Mouse (Mus musculus): ENCODE measurements at regions not wholly inside any gene's neighbourhood (a gene's known extent, or its start where the extent isn't known, plus 50 kb on each side); places are given as distances from the start of the nearest gene placed in this dataset.

DNA sequence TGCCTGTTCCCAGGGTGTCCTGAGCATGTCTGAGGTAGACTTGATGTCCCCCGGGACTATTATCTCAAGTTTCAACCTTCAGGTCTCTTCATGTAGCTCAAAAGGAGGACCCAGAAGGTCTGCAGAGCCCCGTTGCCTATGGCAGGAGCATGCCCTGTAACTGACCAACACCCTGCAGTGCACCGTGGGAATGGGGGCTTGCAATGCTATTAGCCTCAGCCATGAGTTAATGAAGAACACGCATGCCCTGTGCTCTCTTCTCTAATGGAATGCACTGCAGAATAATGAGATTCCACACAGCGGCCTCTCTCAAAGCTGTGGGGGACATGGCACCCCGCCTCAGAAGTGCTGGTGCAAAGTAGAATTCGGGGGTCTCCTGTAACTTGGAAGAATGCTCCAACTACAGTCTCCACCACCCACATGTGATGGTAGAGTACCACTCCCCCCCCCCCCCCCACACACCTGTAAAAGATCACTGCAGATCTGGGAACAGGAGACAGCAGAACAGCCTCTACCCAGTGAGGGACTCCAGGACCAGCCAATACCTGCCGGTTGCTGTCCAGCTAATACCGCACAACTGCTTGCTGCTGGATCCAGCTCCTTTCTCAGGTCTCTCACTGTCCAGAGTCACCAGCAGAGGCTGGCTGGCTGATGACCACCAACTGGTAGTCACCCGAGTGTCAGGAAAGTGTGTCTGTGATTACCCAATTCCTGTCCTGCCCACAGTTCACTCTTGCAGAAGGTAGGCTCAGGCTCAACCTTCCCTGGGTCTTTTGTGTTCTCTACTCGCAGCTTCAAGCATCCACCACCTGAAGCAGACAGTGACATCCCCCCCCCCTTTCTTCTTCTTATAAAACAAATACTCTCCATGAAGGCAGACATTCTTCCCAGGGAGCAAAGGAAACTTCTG lies 255.4 kb upstream of the Dio3 start:
- Histone ChIP-seq H3K27ac (ENCODE audit: insufficient read depth, low read depth) (no peak overlapping the region), H3K4me2 (ENCODE audit: insufficient read depth, low read depth, poor library complexity, severe bottlenecking) (no peak overlapping the region)
- in situ Hi-C loops (cut with MboI; ENCODE audit: low pct_ligation_motif_present, low pct_unique_long_range_greater_than_20kb, low sequenced_read_pairs): no loop called here

GRCm38 (mm10) chr12:110024295-110024694 lies 254.6 kb upstream of the Dio3 start:
- TF ChIP-seq MYC (IDR thresholded peaks at IDR 0.05; ENCODE audit: low read depth, low read length): no peak
- Histone ChIP-seq H3K27me3 (replicated peaks) (no peaks in the 10 kb centered on the region), H3K27ac (ENCODE audit: insufficient read depth, low read depth) (no peak overlapping the region), H3K36me3 (replicated peaks in 1 of 2; ENCODE audit: control insufficient read depth in 1 of 2, insufficient read depth in 1 of 2, low read length in 1 of 2) (no peaks in the 10 kb centered on the region), H3K4me3 (replicated peaks in 1 of 3; ENCODE audit: low read depth in 2 of 3, low read length in 2 of 3, poor library complexity in 1 of 3) (no peak overlapping the region), H3K9me3 (replicated peaks; ENCODE audit: low read length) (peaks cover 91% of the 10 kb centered on the region), H3K9ac (ENCODE audit: insufficient read depth, low read depth) (no peak overlapping the region), H3K79me2 (replicated peaks; ENCODE audit: control insufficient read depth, extremely low read depth, insufficient read depth, poor library complexity, severe bottlenecking) (no peaks in the 10 kb centered on the region), H3K4me2 (ENCODE audit: insufficient read depth, low read depth, poor library complexity, severe bottlenecking) (no peak overlapping the region), H3K4me1 (ENCODE audit: control insufficient read depth in 1 of 2, insufficient read depth in 2 of 2) (no peaks in the 10 kb centered on the region)
- dilution Hi-C loops (cut with MboI; ENCODE audit: extremely low pct_ligation_motif_present, extremely low pct_unique_long_range_greater_than_20kb, low sequenced_read_pairs): no loop called here
- no peak for DNase-seq (ENCODE audit: extremely low read depth)
- in situ Hi-C loops (cut with MboI; ENCODE audit: low pct_ligation_motif_present, low pct_unique_long_range_greater_than_20kb, low sequenced_read_pairs): no loop called here

More for the DNA sequence above, 255.4 kb upstream of the Dio3 start:
- Histone ChIP-seq H3K4me1 (ENCODE audit: control insufficient read depth in 1 of 2, insufficient read depth in 2 of 2) (no peaks in the 10 kb centered on the region), H3K36me3 (replicated peaks in 1 of 2; ENCODE audit: control insufficient read depth in 1 of 2, insufficient read depth in 1 of 2, low read length in 1 of 2) (no peaks in the 10 kb centered on the region), H3K9me3 (replicated peaks; ENCODE audit: low read length) (peaks cover 89% of the 10 kb centered on the region), H3K9ac (ENCODE audit: insufficient read depth, low read depth) (no peak overlapping the region), H3K4me3 (replicated peaks in 1 of 3; ENCODE audit: low read depth in 2 of 3, low read length in 2 of 3, poor library complexity in 1 of 3) (no peak overlapping the region), H3K79me2 (replicated peaks; ENCODE audit: control insufficient read depth, extremely low read depth, insufficient read depth, poor library complexity, severe bottlenecking) (no peaks in the 10 kb centered on the region), H3K27me3 (replicated peaks) (no peaks in the 10 kb centered on the region)
- dilution Hi-C loops (cut with MboI; ENCODE audit: extremely low pct_ligation_motif_present, extremely low pct_unique_long_range_greater_than_20kb, low sequenced_read_pairs): no loop called here
- TF ChIP-seq NRF1 (IDR thresholded peaks at IDR 0.05; ENCODE audit: low read depth, low read length) (no peak), JUN (IDR thresholded peaks at IDR 0.05; ENCODE audit: insufficient read depth, low read depth, low read length) (no peak), USF2 (conservative IDR thresholded peaks at IDR 0.05; ENCODE audit: low read depth, low read length) (no peak), KAT2A (IDR thresholded peaks at IDR 0.05; ENCODE audit: insufficient replicate concordance, low read length) (no peak), SIN3A (IDR thresholded peaks at IDR 0.05; ENCODE audit: low read length) (no peak), HCFC1 (IDR thresholded peaks at IDR 0.05; ENCODE audit: low read depth, low read length) (no peak), CTCF (conservative IDR thresholded peaks at IDR 0.05 in 1 of 2, IDR thresholded peaks at IDR 0.05 in 1 of 2; ENCODE audit: low read depth in 2 of 2, low read length in 2 of 2) (no peak), PAX5 (IDR thresholded peaks at IDR 0.05; ENCODE audit: low read length) (no peak)
- no peak for DNase-seq (ENCODE audit: extremely low read depth)

DNA sequence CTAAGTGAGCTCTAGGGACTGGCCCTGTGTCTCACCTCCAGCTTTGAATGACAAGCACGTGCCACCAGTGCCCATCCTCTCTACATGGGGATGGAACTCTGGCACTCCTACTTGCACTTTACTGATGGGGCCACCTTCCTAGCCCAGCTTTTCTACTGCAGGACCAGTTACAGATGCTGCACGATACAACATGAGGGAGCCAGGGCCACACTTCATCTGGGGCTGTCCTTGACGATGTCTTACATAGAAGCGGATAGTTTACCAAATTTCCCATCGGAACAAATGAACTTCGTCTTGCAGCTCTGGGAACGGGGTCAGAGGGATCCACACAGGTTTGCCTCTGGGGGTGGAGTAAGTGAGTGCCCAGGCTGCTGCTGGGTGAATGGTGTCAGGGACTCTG lies 253.7 kb upstream of the Dio3 start:
- H3K36me3 ChIP-seq (replicated peaks in 1 of 2; ENCODE audit: control insufficient read depth in 1 of 2, insufficient read depth in 1 of 2, low read length in 1 of 2): no peaks in the 10 kb centered on the region
- no peak overlapping the region for H3K27ac ChIP-seq (ENCODE audit: insufficient read depth, low read depth)
- no peak overlapping the region for H3K9ac ChIP-seq (ENCODE audit: insufficient read depth, low read depth)
- dilution Hi-C loops (cut with MboI; ENCODE audit: extremely low pct_ligation_motif_present, extremely low pct_unique_long_range_greater_than_20kb, low sequenced_read_pairs) (no loop called here), in situ Hi-C loops (cut with MboI; ENCODE audit: low pct_ligation_motif_present, low pct_unique_long_range_greater_than_20kb, low sequenced_read_pairs) (loop anchor here (25.0 kb wide), 1 partner anchor 362 kb away; no protein-coding TSS in a partner anchor)
- no peaks in the 10 kb centered on the region for H3K27me3 ChIP-seq (replicated peaks)
- DNase-seq (ENCODE audit: extremely low read depth): no peak
- peaks cover 94% of the 10 kb centered on the region for H3K9me3 ChIP-seq (replicated peaks; ENCODE audit: low read length)
- TF ChIP-seq GABPA (IDR thresholded peaks at IDR 0.05; ENCODE audit: insufficient replicate concordance, low read depth, low read length) (no peak), HCFC1 (IDR thresholded peaks at IDR 0.05; ENCODE audit: low read depth, low read length) (no peak), CHD1 (IDR thresholded peaks at IDR 0.05; ENCODE audit: low read depth, low read length) (no peak), ELF1 (IDR thresholded peaks at IDR 0.05; ENCODE audit: low read depth, low read length) (no peak), KAT2A (IDR thresholded peaks at IDR 0.05; ENCODE audit: insufficient replicate concordance, low read length) (no peak), E2F4 (IDR thresholded peaks at IDR 0.05; ENCODE audit: insufficient replicate concordance, low read depth, low read length) (no peak), BHLHE40 (IDR thresholded peaks at IDR 0.05; ENCODE audit: low read depth, low read length) (no peak), POLR2A (IDR thresholded peaks at IDR 0.05; ENCODE audit: low read depth, low read length) (no peak), MYC (IDR thresholded peaks at IDR 0.05; ENCODE audit: low read depth, low read length) (no peak), MAFK (IDR thresholded peaks at IDR 0.05; ENCODE audit: insufficient replicate concordance, low read length) (no peak), NRF1 (IDR thresholded peaks at IDR 0.05; ENCODE audit: low read depth, low read length) (no peak), USF2 (conservative IDR thresholded peaks at IDR 0.05; ENCODE audit: low read depth, low read length) (no peak), TCF12 (IDR thresholded peaks at IDR 0.05; ENCODE audit: low read depth, low read length) (no peak), MAZ (IDR thresholded peaks at IDR 0.05; ENCODE audit: low read depth, low read length) (no peak), ZKSCAN1 (IDR thresholded peaks at IDR 0.05; ENCODE audit: borderline replicate concordance, low read depth, low read length) (no peak), SMC3 (IDR thresholded peaks at IDR 0.05; ENCODE audit: low read depth, low read length) (no peak), JUN (IDR thresholded peaks at IDR 0.05; ENCODE audit: insufficient read depth, low read depth, low read length) (no peak)
- no peaks in the 10 kb centered on the region for H3K4me1 ChIP-seq (ENCODE audit: control insufficient read depth in 1 of 2, insufficient read depth in 2 of 2)
- H3K4me3 ChIP-seq (replicated peaks in 1 of 3; ENCODE audit: low read depth in 2 of 3, low read length in 2 of 3, poor library complexity in 1 of 3): no peak overlapping the region
- no peak overlapping the region for H3K4me2 ChIP-seq (ENCODE audit: insufficient read depth, low read depth, poor library complexity, severe bottlenecking)
- no peaks in the 10 kb centered on the region for H3K79me2 ChIP-seq (replicated peaks; ENCODE audit: control insufficient read depth, extremely low read depth, insufficient read depth, poor library complexity, severe bottlenecking)

Data from CH12.LX (cell line).